Mouse (Mus musculus): ENCODE measurements at regions not wholly inside any gene's neighbourhood (a gene's known extent, or its start where the extent isn't known, plus 50 kb on each side); places are given as distances from the start of the nearest gene placed in this dataset.

- no peak for DNase-seq (ENCODE audit: low spot score)
Measured at GRCm38 (mm10) chr3:18934891-18935290, 693.6 kb downstream of the 1700064H15Rik start.

- DNase-seq (ENCODE audit: low spot score): no peak
Measured at GRCm38 (mm10) chr3:18937333-18938122, 690.9 kb downstream of the 1700064H15Rik start.

- DNase-seq (ENCODE audit: low spot score): no peak
Measured at GRCm38 (mm10) chr3:18941301-18942177, 686.9 kb downstream of the 1700064H15Rik start.

GRCm38 (mm10) chr3:18960341-18960740, 668.1 kb downstream of the 1700064H15Rik start:
- DNase-seq (ENCODE audit: low spot score): no peak

- DNase-seq (ENCODE audit: low spot score): no peak
Measured at GRCm38 (mm10) chr3:18988662-18989061, 639.8 kb downstream of the 1700064H15Rik start.

GRCm38 (mm10) chr3:18989577-18990240, 638.8 kb downstream of the 1700064H15Rik start:
- peak; percentile 23 for DNase-seq (ENCODE audit: low spot score)

GRCm38 (mm10) chr3:19000179-19000578, 628.3 kb downstream of the 1700064H15Rik start:
- DNase-seq (ENCODE audit: low spot score): peak; percentile 59

- no peak for DNase-seq (ENCODE audit: low spot score)
Measured at GRCm38 (mm10) chr3:19002056-19002455, 626.4 kb downstream of the 1700064H15Rik start.

- DNase-seq (ENCODE audit: low spot score): no peak
Measured at GRCm38 (mm10) chr3:19004792-19005191, 623.7 kb downstream of the 1700064H15Rik start.

GRCm38 (mm10) chr3:19044566-19044965, 583.9 kb downstream of the 1700064H15Rik start:
- no peak for DNase-seq (ENCODE audit: low spot score)

GRCm38 (mm10) chr3:19045933-19046332, 582.5 kb downstream of the 1700064H15Rik start:
- DNase-seq (ENCODE audit: low spot score): no peak

- no peak for DNase-seq (ENCODE audit: low spot score)
Measured at GRCm38 (mm10) chr3:19046610-19047009, 581.9 kb downstream of the 1700064H15Rik start.

- no peak for DNase-seq (ENCODE audit: low spot score)
Measured at GRCm38 (mm10) chr3:19055961-19056360, 572.5 kb downstream of the 1700064H15Rik start.

GRCm38 (mm10) chr3:19056623-19057022, 571.9 kb downstream of the 1700064H15Rik start:
- no peak for DNase-seq (ENCODE audit: low spot score)

- no peak for DNase-seq (ENCODE audit: low spot score)
Measured at GRCm38 (mm10) chr3:19059906-19060870, 568.3 kb downstream of the 1700064H15Rik start.

GRCm38 (mm10) chr3:19061488-19062248, 566.8 kb downstream of the 1700064H15Rik start:
- no peak for DNase-seq (ENCODE audit: low spot score)

- no peak for DNase-seq (ENCODE audit: low spot score)
Measured at GRCm38 (mm10) chr3:19062249-19062859, 566.1 kb downstream of the 1700064H15Rik start.

- no peak for DNase-seq (ENCODE audit: low spot score)
Measured at GRCm38 (mm10) chr3:19067141-19067757, 561.2 kb downstream of the 1700064H15Rik start.
